Mouse (Mus musculus) ovary, adult 10 weeks (tissue): ENCODE measurements around the gene AC129217.1. TPM values are rescaled to one million over a fixed set of nuclear protein-coding genes. Genes with fewer than 3 reads are reported as not detected.

Experiments
- polyA plus RNA-seq: library from polyadenylated mRNA; stranded (reverse); fragments of 350-450 nt; fragmentation: Illumina TruSeq; extraction: RNeasy Lipid Tissue Mini Kit (QIAGEN cat#74804); gene quantifications from one replicate; pipeline ENCODE4 v1.2.3, GENCODE M21; 2014

The AC129217.1 gene
- polyA plus RNA-seq, 1 experiment from 2014 or later: 3.6 TPM

Other genes starting within 250 kb of the AC129217.1 start
- gene Slc22a8, start 238.5 kb upstream of the AC129217.1 start, polyA plus RNA-seq: not detected
- not detected for gene Slc22a6, start 211.7 kb upstream of the AC129217.1 start, polyA plus RNA-seq
- gene Chrm1, start 166.0 kb upstream of the AC129217.1 start, polyA plus RNA-seq: not detected
- gene Slc3a2, start 106.4 kb upstream of the AC129217.1 start, polyA plus RNA-seq: 233 TPM
- 11.1 TPM for gene Wdr74, start 93.9 kb upstream of the AC129217.1 start, polyA plus RNA-seq
- not detected for gene 1700092M07Rik, start 89.1 kb upstream of the AC129217.1 start, polyA plus RNA-seq
- 65.4 TPM for gene Stx5a, start 88.4 kb upstream of the AC129217.1 start, polyA plus RNA-seq
- gene Nxf1, start 72.7 kb upstream of the AC129217.1 start, polyA plus RNA-seq: 63.1 TPM
- gene Tmem223, start 58.8 kb upstream of the AC129217.1 start, polyA plus RNA-seq: 26.6 TPM
- gene Tmem179b, start 55.3 kb upstream of the AC129217.1 start, polyA plus RNA-seq: 29.5 TPM
- 1.2 TPM for gene Taf6l, start 43.4 kb upstream of the AC129217.1 start, polyA plus RNA-seq
- gene Polr2g, start 31.2 kb upstream of the AC129217.1 start, polyA plus RNA-seq: 64.4 TPM
- not detected for gene Zbtb3, start 27.2 kb upstream of the AC129217.1 start, polyA plus RNA-seq
- gene Ttc9c, start 10.4 kb upstream of the AC129217.1 start, polyA plus RNA-seq: 110 TPM
- 169 TPM for gene Hnrnpul2, start 9.8 kb upstream of the AC129217.1 start, polyA plus RNA-seq
- gene Bscl2, start 7.7 kb downstream of the AC129217.1 start, polyA plus RNA-seq: 25.1 TPM
- 0.57 TPM for gene Gng3, start 9.4 kb downstream of the AC129217.1 start, polyA plus RNA-seq
- gene Lrrn4cl, start 21.0 kb downstream of the AC129217.1 start, polyA plus RNA-seq: 10.2 TPM
- 15.6 TPM for gene Ubxn1, start 41.7 kb downstream of the AC129217.1 start, polyA plus RNA-seq
- gene Uqcc3, start 51.1 kb downstream of the AC129217.1 start, polyA plus RNA-seq: 2.8 TPM
- 51.7 TPM for gene Lbhd1, start 54.0 kb downstream of the AC129217.1 start, polyA plus RNA-seq
- gene Gm49403, start 54.2 kb downstream of the AC129217.1 start, polyA plus RNA-seq: not detected
- gene 1810009A15Rik, start 59.1 kb downstream of the AC129217.1 start, polyA plus RNA-seq: 17.4 TPM
- not detected for gene Gm49416, start 59.2 kb downstream of the AC129217.1 start, polyA plus RNA-seq
- 1.3 TPM for gene Ints5, start 63.2 kb downstream of the AC129217.1 start, polyA plus RNA-seq
- gene Ganab, start 68.3 kb downstream of the AC129217.1 start, polyA plus RNA-seq: 88.1 TPM
- gene B3gat3, start 90.6 kb downstream of the AC129217.1 start, polyA plus RNA-seq: 6.5 TPM
- gene Rom1, start 99.6 kb downstream of the AC129217.1 start, polyA plus RNA-seq: 0.60 TPM
- gene Eml3, start 99.8 kb downstream of the AC129217.1 start, polyA plus RNA-seq: 3.0 TPM
- gene Mta2, start 112.1 kb downstream of the AC129217.1 start, polyA plus RNA-seq: 93.8 TPM
- gene Tut1, start 124.1 kb downstream of the AC129217.1 start, polyA plus RNA-seq: 2.3 TPM
- 118 TPM for gene Eef1g, start 137.3 kb downstream of the AC129217.1 start, polyA plus RNA-seq
- gene Ahnak, start 159.5 kb downstream of the AC129217.1 start, polyA plus RNA-seq: 70.1 TPM